Mouse (Mus musculus) brain, embryonic 14.5 days (tissue): ENCODE results near the gene Ppox.

Source experiments
- CTCF ChIP-seq: fragments of 200-500 bp; IDR thresholded peaks from 2 replicates; pipeline ENCODE4 v1.5.1; 2012; ENCODE audit warnings: inconsistent platforms, mild to moderate bottlenecking, moderate library complexity, borderline replicate concordance; ENCODE audit not compliant: insufficient read depth, insufficient read length; ENCODE audit errors: extremely low read depth
- POLR2A ChIP-seq: fragments of 200-500 bp; IDR thresholded peaks from 2 replicates; pipeline ENCODE4 v1.6.1; 2012; ENCODE audit warnings: mild to moderate bottlenecking, inconsistent platforms, borderline replicate concordance; ENCODE audit not compliant: poor library complexity, insufficient read depth, insufficient read length, severe bottlenecking; ENCODE audit errors: extremely low read depth

DNA sequence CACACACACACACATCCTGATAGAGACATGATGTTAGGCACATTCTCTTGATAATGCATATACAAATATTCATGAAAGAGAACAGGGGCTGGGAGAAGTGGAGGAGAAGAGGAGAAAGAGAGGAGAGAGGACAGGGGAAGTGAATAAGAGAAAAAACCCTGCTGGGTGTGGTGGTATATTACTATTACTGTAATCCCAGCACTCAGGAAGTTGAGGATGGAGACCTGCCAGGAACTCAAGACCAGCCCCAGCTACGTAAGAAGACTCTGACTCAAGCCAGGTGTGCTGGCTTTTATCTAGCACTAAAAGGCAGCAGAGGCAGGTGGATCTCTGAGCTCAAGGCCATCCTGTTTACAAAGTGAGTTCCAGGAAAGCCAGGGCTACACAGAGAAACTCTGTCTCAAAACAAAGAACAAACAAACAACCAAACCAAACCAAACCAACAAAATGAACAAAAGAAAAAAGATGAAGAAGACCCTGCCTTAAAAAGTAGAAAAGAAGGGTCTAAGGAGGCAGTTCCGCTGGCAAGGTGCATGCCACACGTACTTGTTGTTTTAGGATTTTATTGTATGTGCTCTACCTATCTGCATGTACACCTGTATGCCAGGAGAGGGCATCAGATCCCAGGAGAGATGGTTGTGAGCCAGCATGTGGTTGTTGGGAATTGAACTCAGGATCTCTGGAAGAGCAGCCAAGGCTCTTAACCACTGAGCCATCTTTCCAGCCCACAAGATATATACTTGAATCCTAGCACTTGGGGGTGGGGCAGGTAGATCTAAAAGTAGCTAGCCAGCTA, 17.1 kb downstream of the Ppox start:
- TF ChIP-seq POLR2A (no peak), CTCF (no peak)
